Comparison of ENCODE assay signal across 9 mouse cellular contexts in genomic region chr19:44332833-44333623, GRCm38 (mm10). TPM values are rescaled to one million over a fixed set of nuclear protein-coding genes. Genes with fewer than 3 reads are reported as not detected.
DNase-seq lines count a peak whose midpoint lies in the region; ATAC-seq lines count a peak whose summit lies in the region.
"Had no signal": no experiment of that assay in that cellular context is flagged by ENCODE, and none has a peak within 500 bp of the region (broad histone marks: within the 10 kb centered on the region; RNA-seq: fewer than 3 reads in every experiment).

Gene Scd4, plus strand, starts transcription at chr19:44333092.

- no peak within 1 kb of the TSS for H3K9ac ChIP-seq in forebrain, embryonic 13.5 days
- no peak within 1 kb of the TSS for H3K9ac ChIP-seq in forebrain, embryonic 11.5 days (ENCODE audit: low read length)
- no peak within 1 kb of the TSS for H3K9ac ChIP-seq in heart, embryonic 14.5 days (ENCODE audit: low read length)
- H3K9ac ChIP-seq: lung, embryonic 14.5 days had no signal

- H3K36me3 ChIP-seq in forebrain, embryonic 13.5 days (ENCODE audit: poor library complexity, severe bottlenecking): no peaks in the 10 kb centered on the region
- H3K36me3 ChIP-seq in forebrain, embryonic 11.5 days (ENCODE audit: control insufficient read depth, insufficient read depth, low read length): no peaks in the 10 kb centered on the region
- H3K36me3 ChIP-seq in heart, embryonic 14.5 days (ENCODE audit: control insufficient read depth, insufficient read depth, low read length): no peaks in the 10 kb centered on the region

- WGBS in forebrain, embryonic 13.5 days: 78% methylated on average over 10 of the region's 10 CpGs
- WGBS in forebrain, embryonic 11.5 days: 92% methylated on average over 10 of the region's 10 CpGs
- WGBS in heart, embryonic 14.5 days: 49% methylated on average over 10 of the region's 10 CpGs

- H3K27ac ChIP-seq in forebrain, embryonic 13.5 days: peak within 1 kb of the TSS; percentile 57
- H3K27ac ChIP-seq in forebrain, embryonic 11.5 days (ENCODE audit: low read depth, low read length): no peak within 1 kb of the TSS
- H3K27ac ChIP-seq in heart, embryonic 14.5 days (replicated peaks in 1 of 2; ENCODE audit: control insufficient read depth in 1 of 2, insufficient read depth in 1 of 2, low read depth in 2 of 2, low read length in 2 of 2): peak within 1 kb of the TSS; percentile 20 to 73

- no peak within 1 kb of the TSS for H3K4me2 ChIP-seq in forebrain, embryonic 13.5 days
- no peak within 1 kb of the TSS for H3K4me2 ChIP-seq in forebrain, embryonic 11.5 days (ENCODE audit: low read depth, low read length, severe bottlenecking)
- H3K4me2 ChIP-seq in heart, embryonic 14.5 days (ENCODE audit: low read length): peak within 1 kb of the TSS; percentile 36
- H3K4me2 ChIP-seq: lung, embryonic 14.5 days had no signal

- H3K27me3 ChIP-seq in forebrain, embryonic 13.5 days: no peaks in the 10 kb centered on the region
- H3K27me3 ChIP-seq in forebrain, embryonic 11.5 days (ENCODE audit: control insufficient read depth, insufficient read depth, low read length): no peaks in the 10 kb centered on the region
- H3K27me3 ChIP-seq in heart, embryonic 14.5 days (ENCODE audit: control insufficient read depth, insufficient read depth, low read length): no peaks in the 10 kb centered on the region

- no peak for ATAC-seq in forebrain, embryonic 13.5 days
- ATAC-seq in forebrain, embryonic 11.5 days (replicated peaks; ENCODE audit: low FRiP score): no peak
- ATAC-seq in heart, embryonic 14.5 days (ENCODE audit: insufficient number of reproducible peaks, insufficient read depth, low FRiP score, low read depth): peak; percentile 56; the same call in 1 of the 2 replicates
- no peak for ATAC-seq in granulocyte monocyte progenitor cell, adult 5-6 weeks (replicated peaks; ENCODE audit: poor library complexity, severe bottlenecking)

- H3K4me3 ChIP-seq in forebrain, embryonic 13.5 days: no peak within 1 kb of the TSS
- no peak within 1 kb of the TSS for H3K4me3 ChIP-seq in forebrain, embryonic 11.5 days (ENCODE audit: low read depth, low read length)
- H3K4me3 ChIP-seq in heart, embryonic 14.5 days (ENCODE audit: control insufficient read depth in 1 of 2, insufficient read depth in 1 of 2, low read depth in 1 of 2, low read length in 2 of 2): no peak within 1 kb of the TSS

- H3K4me1 ChIP-seq in forebrain, embryonic 13.5 days: no peaks in the 10 kb centered on the region
- no peaks in the 10 kb centered on the region for H3K4me1 ChIP-seq in forebrain, embryonic 11.5 days (replicated peaks; ENCODE audit: control insufficient read depth, insufficient read depth, low read length)
- H3K4me1 ChIP-seq in heart, embryonic 14.5 days (ENCODE audit: control insufficient read depth in 2 of 2, insufficient read depth in 2 of 2, low read length in 2 of 2): peaks cover 22 to 30% of the 10 kb centered on the region in 2 experiments

- no peaks in the 10 kb centered on the region for H3K9me3 ChIP-seq in forebrain, embryonic 13.5 days (replicated peaks)
- no peaks in the 10 kb centered on the region for H3K9me3 ChIP-seq in forebrain, embryonic 11.5 days (ENCODE audit: control insufficient read depth, low read length)
- H3K9me3 ChIP-seq in heart, embryonic 14.5 days (ENCODE audit: control insufficient read depth, low read length): no peaks in the 10 kb centered on the region

- no peak for DNase-seq in forebrain, embryonic 11.5 days (ENCODE audit: low spot score)
- DNase-seq in brain, adult 2 months (ENCODE audit: low read depth, low spot score): peak; percentile 95
- DNase-seq in layer of hippocampus, postnatal 36 days: peak; percentile 17 to 31
- DNase-seq in spleen, postnatal 14 days (ENCODE audit: low spot score in 2 of 2): no peak
- DNase-seq in retina, embryonic 14.5 days (ENCODE audit: low spot score): no peak
- DNase-seq: lung, embryonic 14.5 days had no signal

RNA-seq across cellular contexts. Expression of gene Scd4, which starts in this region (rescaled TPM):
- polyA plus RNA-seq in forebrain, embryonic 13.5 days (2015; fragmentation: Nextera tagmentation; extraction: Ambion mirVana): 0.16 and 0.23 TPM in 2 replicates
- not detected in 2 replicates for polyA plus RNA-seq in forebrain, embryonic 11.5 days (2014; fragmentation: Nextera tagmentation; extraction: Ambion mirVana)
- 2.1 and 2.9 TPM in 2 replicates for polyA plus RNA-seq in heart, embryonic 14.5 days (2014; fragmentation: Nextera tagmentation; extraction: Ambion mirVana)
- 1 to 10 TPM; 1.7 to 2.7 TPM for total RNA-seq in layer of hippocampus, postnatal 36 days (2021)
- total RNA-seq in granulocyte monocyte progenitor cell, adult 5-6 weeks (2014; fragmentation: Nextera tagmentation): not detected in 2 replicates
- total RNA-seq in granulocyte monocyte progenitor cell, adult 5-6 weeks (2017): 0.22 TPM in 1 of 2 replicates, not detected in the other
- polyA plus RNA-seq: lung, embryonic 14.5 days had no signal

Comparison
In these comparisons a context has a peak if more than half of its experiments do, and no peak if none do; other contexts are left out.
1. DNase-seq: peak in brain, adult 2 months (single experiment) and layer of hippocampus, postnatal 36 days (2 of 2); none in forebrain, embryonic 11.5 days (single experiment), spleen, postnatal 14 days (0 of 2) and retina, embryonic 14.5 days (single experiment).